Comparison of ENCODE assay signal across 27 mouse cellular contexts in the genomic region with DNA sequence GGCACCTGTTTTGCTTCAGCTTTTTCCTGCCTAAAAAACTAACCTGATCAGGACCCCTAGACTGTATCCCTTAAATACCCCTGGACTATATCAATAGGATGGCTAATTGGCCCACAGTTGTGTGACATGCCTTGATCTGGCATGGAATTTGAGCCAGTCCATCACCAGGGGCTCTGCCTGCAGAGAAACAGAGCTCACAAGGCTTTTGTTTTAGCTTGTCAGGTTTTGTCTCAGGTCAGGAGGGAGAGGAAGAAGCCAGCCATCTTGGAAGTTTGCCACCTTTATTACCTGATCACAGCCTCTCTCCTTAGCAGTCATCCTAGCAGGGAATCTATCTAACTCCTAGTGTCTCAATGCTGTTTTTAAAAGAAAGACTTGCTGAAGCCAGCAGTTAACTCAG.
"Had no signal": no experiment of that assay in that cellular context is flagged by ENCODE, and none has a peak within 500 bp of the region (broad histone marks: within the 10 kb centered on the region; RNA-seq: fewer than 3 reads in every experiment).

No protein-coding gene starts in this region.

- H3K27me3 ChIP-seq: heart, embryonic 12.5 days; hindbrain, embryonic 13.5 days; hindbrain, embryonic 15.5 days; intestine, embryonic 15.5 days; limb, embryonic 12.5 days; liver, embryonic 13.5 days; liver, embryonic 15.5 days had no signal

- H3K27ac ChIP-seq: gastrocnemius, adult 2 months; heart, embryonic 10.5 days; hindbrain, embryonic 13.5 days; hindbrain, embryonic 15.5 days; intestine, embryonic 15.5 days; layer of hippocampus, adult 2 months; left cerebral cortex, adult 2 months; limb, embryonic 10.5 days; limb, embryonic 12.5 days; liver, embryonic 13.5 days; liver, embryonic 15.5 days had no signal

- H3K4me3 ChIP-seq: gastrocnemius, adult 2 months; heart, embryonic 10.5 days; heart, embryonic 12.5 days; hindbrain, embryonic 13.5 days; hindbrain, embryonic 15.5 days; intestine, embryonic 15.5 days; layer of hippocampus, adult 2 months; left cerebral cortex, adult 2 months; limb, embryonic 10.5 days; limb, embryonic 12.5 days; liver, embryonic 13.5 days; liver, embryonic 15.5 days had no signal

- H3K4me1 ChIP-seq: heart, embryonic 10.5 days; heart, embryonic 12.5 days; hindbrain, embryonic 13.5 days; hindbrain, embryonic 15.5 days; intestine, embryonic 15.5 days; limb, embryonic 10.5 days; limb, embryonic 12.5 days; liver, embryonic 13.5 days; liver, embryonic 15.5 days had no signal

- ATAC-seq: inflammation-experienced regulatory T-cells, adult 6 months; intestine, embryonic 15.5 days; intestine, postnatal 0 days; liver, postnatal 0 days had no signal

- DNase-seq: gastrocnemius, adult 2 months; gastrocnemius, postnatal 10 days; gastrocnemius, postnatal 25 days; heart, adult 18-20 months; heart, postnatal 10 days; heart, postnatal 4 days; kidney, adult 18-20 months; kidney, adult 8-10 months; kidney, postnatal 10 days; kidney, postnatal 25 days; kidney, postnatal 4 days; liver; liver, embryonic 13.5 days; liver, postnatal 0 days had no signal

- H3K9ac ChIP-seq: heart, embryonic 12.5 days; hindbrain, embryonic 13.5 days; hindbrain, embryonic 15.5 days; intestine, embryonic 15.5 days; limb, embryonic 12.5 days; liver, embryonic 13.5 days; liver, embryonic 15.5 days; liver, postnatal 0 days had no signal

- H3K4me2 ChIP-seq: heart, embryonic 12.5 days; hindbrain, embryonic 13.5 days; hindbrain, embryonic 15.5 days; intestine, embryonic 15.5 days; limb, embryonic 12.5 days; liver, embryonic 11.5 days; liver, embryonic 13.5 days; liver, embryonic 15.5 days had no signal

- H3K36me3 ChIP-seq: heart, embryonic 10.5 days; heart, embryonic 12.5 days; hindbrain, embryonic 13.5 days; hindbrain, embryonic 15.5 days; intestine, embryonic 15.5 days; limb, embryonic 10.5 days; limb, embryonic 12.5 days; liver, embryonic 13.5 days; liver, embryonic 15.5 days had no signal

- H3K9me3 ChIP-seq: heart, embryonic 10.5 days; heart, embryonic 12.5 days; hindbrain, embryonic 13.5 days; hindbrain, embryonic 15.5 days; intestine, embryonic 15.5 days; limb, embryonic 10.5 days; limb, embryonic 12.5 days; liver, embryonic 13.5 days; liver, embryonic 15.5 days had no signal
